In genomic region chr16:92511773-92512391, GRCm38 (mm10) we compare ENCODE assay signal across 8 mouse cellular contexts. TPM values are rescaled to one million over a fixed set of nuclear protein-coding genes. Genes with fewer than 3 reads are reported as not detected.
A peak's percentile ranks its signal among the peaks of the same experiment; 100 is the strongest.
DNase-seq lines count a peak whose midpoint lies in the region; ATAC-seq and TF ChIP-seq lines count a peak whose summit lies in the region.

No protein-coding gene starts in this region.

- WGBS in midbrain, postnatal 0 days, result 61% methylated on average over 5 of the region's 5 CpGs
- WGBS in midbrain, embryonic 15.5 days, result 58% methylated on average over 5 of the region's 5 CpGs
- WGBS in forebrain, embryonic 10.5 days, result 62% methylated on average over 5 of the region's 5 CpGs

- H3K4me1 ChIP-seq in midbrain, postnatal 0 days (ENCODE audit: insufficient read depth, low read length), result no peaks in the 10 kb centered on the region
- H3K4me1 ChIP-seq in midbrain, embryonic 15.5 days, result no peaks in the 10 kb centered on the region
- H3K4me1 ChIP-seq in forebrain, embryonic 10.5 days, result peaks cover 20% of the 10 kb centered on the region

- no peak overlapping the region for H3K27ac ChIP-seq in midbrain, postnatal 0 days (ENCODE audit: low read depth, low read length)
- H3K27ac ChIP-seq in midbrain, embryonic 15.5 days, result no peak overlapping the region
- H3K27ac ChIP-seq in forebrain, embryonic 10.5 days, result peak overlapping the region; percentile 25; the same call in 1 of the 2 replicates

- TF ChIP-seq CTCF in midbrain, postnatal 0 days (IDR thresholded peaks at IDR 0.05), result peak; percentile 60

- H3K4me2 ChIP-seq in midbrain, postnatal 0 days (ENCODE audit: low read depth, low read length, poor library complexity, severe bottlenecking), result no peak overlapping the region
- H3K4me2 ChIP-seq in midbrain, embryonic 15.5 days, result no peak overlapping the region

- no peak overlapping the region for H3K9ac ChIP-seq in midbrain, postnatal 0 days (replicated peaks; ENCODE audit: low read length, poor library complexity, severe bottlenecking)
- H3K9ac ChIP-seq in midbrain, embryonic 15.5 days, result no peak overlapping the region

- no peak for ATAC-seq in midbrain, postnatal 0 days (ENCODE audit: low FRiP score)
- no peak for ATAC-seq in midbrain, embryonic 15.5 days (replicated peaks)

- H3K9me3 ChIP-seq in midbrain, postnatal 0 days (ENCODE audit: low read length), result no peaks in the 10 kb centered on the region
- H3K9me3 ChIP-seq in midbrain, embryonic 15.5 days, result no peaks in the 10 kb centered on the region
- no peaks in the 10 kb centered on the region for H3K9me3 ChIP-seq in forebrain, embryonic 10.5 days

- no peak overlapping the region for H3K4me3 ChIP-seq in midbrain, postnatal 0 days (ENCODE audit: low read depth, low read length)
- no peak overlapping the region for H3K4me3 ChIP-seq in midbrain, embryonic 15.5 days
- no peak overlapping the region for H3K4me3 ChIP-seq in forebrain, embryonic 10.5 days

- peak; percentile 40 for DNase-seq in adrenal gland, postnatal 14 days
- no peak for DNase-seq in adrenal gland, postnatal 4 days (ENCODE audit: low spot score in 2 of 2)
- peak; percentile 65 for DNase-seq in midbrain, postnatal 0 days (ENCODE audit: low spot score)
- peak; percentile 49 for DNase-seq in forebrain, embryonic 10.5 days (ENCODE audit: extremely low spot score, low spot score)
- DNase-seq in lung, postnatal 25 days (ENCODE audit: low spot score), result peak; percentile 28
- DNase-seq in ovary, adult 18-20 months (ENCODE audit: low spot score), result no peak
- DNase-seq in ovary, postnatal 36 days (ENCODE audit: low spot score), result no peak

- H3K27me3 ChIP-seq in midbrain, postnatal 0 days (ENCODE audit: insufficient read depth, low read length), result no peaks in the 10 kb centered on the region
- H3K27me3 ChIP-seq in midbrain, embryonic 15.5 days (replicated peaks), result no peaks in the 10 kb centered on the region
- H3K27me3 ChIP-seq in forebrain, embryonic 10.5 days (ENCODE audit: poor library complexity, severe bottlenecking), result peaks cover 6% of the 10 kb centered on the region; the same call in 1 of the 2 replicates

- no peaks in the 10 kb centered on the region for H3K36me3 ChIP-seq in midbrain, postnatal 0 days (ENCODE audit: insufficient read depth, low read length)
- H3K36me3 ChIP-seq in midbrain, embryonic 15.5 days (replicated peaks), result no peaks in the 10 kb centered on the region
- H3K36me3 ChIP-seq in forebrain, embryonic 10.5 days (replicated peaks), result no peaks in the 10 kb centered on the region

RNA-seq across cellular contexts. Expression of gene Clic6, which starts 26.3 kb away (rescaled TPM):
- 0.34 and 0.70 TPM in 2 replicates for total RNA-seq in adrenal gland, postnatal 14 days (2021)
- 1 to 10 TPM in 1 of 2 experiments, under 1 TPM in 1; 0.17 to 1.7 TPM for total RNA-seq in adrenal gland, postnatal 4 days (2021)
- total RNA-seq in midbrain, postnatal 0 days (2014; rRNA removed), result 2.1 and 3.5 TPM in 2 replicates
- polyA plus RNA-seq in midbrain, postnatal 0 days (2015; fragmentation: Nextera tagmentation; extraction: Ambion mirVana), result 0.43 and 0.70 TPM in 2 replicates
- 3.2 and 3.7 TPM in 2 replicates for polyA plus RNA-seq in midbrain, embryonic 15.5 days (2015; fragmentation: Nextera tagmentation; extraction: Ambion mirVana)
- 4.8 and 5.2 TPM in 2 replicates for polyA plus RNA-seq in forebrain, embryonic 10.5 days (2016; fragmentation: Nextera tagmentation; extraction: Ambion mirVana)

RNA-seq across cellular contexts. Expression of gene Rcan1, which starts 41.2 kb away (rescaled TPM):
- total RNA-seq in adrenal gland, postnatal 14 days (2021), result 16.6 and 16.9 TPM in 2 replicates
- total RNA-seq in adrenal gland, postnatal 4 days (2021), result 10 to 100 TPM; 19.1 to 19.2 TPM
- 91.3 and 104 TPM in 2 replicates for total RNA-seq in midbrain, postnatal 0 days (2014; rRNA removed)
- polyA plus RNA-seq in midbrain, postnatal 0 days (2015; fragmentation: Nextera tagmentation; extraction: Ambion mirVana), result 68.6 and 73.3 TPM in 2 replicates
- 82.1 and 82.9 TPM in 2 replicates for polyA plus RNA-seq in midbrain, embryonic 15.5 days (2015; fragmentation: Nextera tagmentation; extraction: Ambion mirVana)
- 34.4 and 34.7 TPM in 2 replicates for polyA plus RNA-seq in forebrain, embryonic 10.5 days (2016; fragmentation: Nextera tagmentation; extraction: Ambion mirVana)

Comparison
In these comparisons a context has a peak if more than half of its experiments do, and no peak if none do; other contexts are left out.
1. DNase-seq: peak in adrenal gland, postnatal 14 days (single experiment), midbrain, postnatal 0 days (single experiment), forebrain, embryonic 10.5 days (single experiment) and lung, postnatal 25 days (single experiment); none in adrenal gland, postnatal 4 days (0 of 2), ovary, adult 18-20 months (single experiment) and ovary, postnatal 36 days (single experiment).